Comparison of ENCODE assay signal across 24 mouse cellular contexts in the genomic region with DNA sequence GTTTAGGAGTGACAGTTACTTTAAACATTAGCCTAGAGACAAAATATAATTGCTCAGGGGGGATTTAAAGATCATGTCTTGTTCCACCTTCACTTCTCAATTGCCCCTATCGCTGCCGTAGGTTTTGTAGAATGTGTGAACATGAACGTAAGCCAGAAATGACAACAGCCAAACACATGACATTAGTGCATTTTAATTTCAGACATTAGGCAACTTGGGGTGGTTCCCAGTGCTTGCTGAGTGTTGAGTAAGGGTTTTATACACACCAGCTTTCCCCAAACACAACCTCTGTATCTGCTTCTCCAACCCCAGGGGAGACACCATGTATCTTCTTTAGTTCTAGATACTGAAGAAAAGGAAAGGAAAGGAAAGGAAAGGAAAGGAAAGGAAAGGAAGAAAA. TPM values are rescaled to one million over a fixed set of nuclear protein-coding genes. Genes with fewer than 3 reads are reported as not detected.
A peak's percentile ranks its signal among the peaks of the same experiment; 100 is the strongest.
DNase-seq lines count a peak whose midpoint lies in the region; ATAC-seq and TF ChIP-seq lines count a peak whose summit lies in the region.
"Had no signal": no experiment of that assay in that cellular context is flagged by ENCODE, and none has a peak within 500 bp of the region (broad histone marks: within the 10 kb centered on the region; RNA-seq: fewer than 3 reads in every experiment).

No protein-coding gene starts in this region.

- WGBS in liver, adult 2 months = 28% methylated on average over 3 of the region's 3 CpGs
- WGBS in liver, postnatal 0 days (ENCODE audit: insufficient replicate concordance) = 69% methylated on average over 3 of the region's 3 CpGs
- 77% methylated on average over 3 of the region's 3 CpGs for WGBS in limb, embryonic 10.5 days

- TF ChIP-seq POLR2A in liver, adult 2 months (IDR thresholded peaks at IDR 0.05; ENCODE audit: extremely low read depth, insufficient read depth, low read length) = no peak

- peaks cover 15% of the 10 kb centered on the region for H3K4me1 ChIP-seq in liver, adult 2 months (ENCODE audit: control insufficient read depth, insufficient read depth, low read length)
- 0 out of 2 replicates have a peak, but pooled peaks cover 2% of the 10 kb centered on the region for H3K4me1 ChIP-seq in liver, postnatal 0 days (ENCODE audit: insufficient read depth)
- H3K4me1 ChIP-seq in limb, embryonic 10.5 days = peaks cover 23% of the 10 kb centered on the region

- H3K27me3 ChIP-seq in liver, adult 2 months (ENCODE audit: control insufficient read depth, insufficient read depth, low read length) = no peaks in the 10 kb centered on the region
- H3K27me3 ChIP-seq in liver, postnatal 0 days (ENCODE audit: insufficient read depth, low read length) = peaks cover 19% of the 10 kb centered on the region
- H3K27me3 ChIP-seq in limb, embryonic 10.5 days (ENCODE audit: low read depth, poor library complexity, severe bottlenecking) = peaks cover 14% of the 10 kb centered on the region
- H3K27me3 ChIP-seq: forebrain, embryonic 15.5 days; stomach, embryonic 15.5 days had no signal

- no peaks in the 10 kb centered on the region for H3K9me3 ChIP-seq in liver, postnatal 0 days (ENCODE audit: low read length)
- no peaks in the 10 kb centered on the region for H3K9me3 ChIP-seq in limb, embryonic 10.5 days (replicated peaks)
- H3K9me3 ChIP-seq: embryonic facial prominence, embryonic 10.5 days; forebrain, embryonic 15.5 days; hindbrain, embryonic 15.5 days; liver, embryonic 12.5 days; lung, embryonic 15.5 days; stomach, embryonic 15.5 days had no signal

- H3K79me2 ChIP-seq in liver, adult 2 months (ENCODE audit: control insufficient read depth, insufficient read depth, low read length) = peaks cover 15% of the 10 kb centered on the region; the same call in 1 of the 2 replicates

- TF ChIP-seq CTCF in liver, adult 2 months (IDR thresholded peaks at IDR 0.05; ENCODE audit: low read depth, low read length) = no peak
- no peak for TF ChIP-seq CTCF in liver, postnatal 0 days (IDR thresholded peaks at IDR 0.05; ENCODE audit: low read depth)

- peak; percentile 20 for DNase-seq in adrenal gland, adult 2 months
- DNase-seq in adrenal gland, adult 18-20 months (ENCODE audit: low spot score in 2 of 2) = no peak
- peak; percentile 12 to 53 for DNase-seq in heart, adult 9 months (ENCODE audit: low spot score in 2 of 2)
- no peak for DNase-seq in heart, adult 8-10 months (ENCODE audit: low spot score)
- peak; percentile 86 for DNase-seq in liver, adult 2 months (ENCODE audit: extremely low read depth, low read depth, low spot score)
- DNase-seq in liver, postnatal 0 days = no peak
- DNase-seq in limb, embryonic 10.5 days (ENCODE audit: low spot score) = peak; percentile 22
- no peak for DNase-seq in urinary bladder, adult 18-20 months (ENCODE audit: low spot score in 2 of 2)
- DNase-seq: cerebellum, adult 9-10 months; gastrocnemius, postnatal 36 days; kidney, postnatal 10 days; left cerebral cortex, postnatal 4 days; right cerebral cortex, postnatal 14 days; thymus, adult 2 months had no signal

- H3K36me3 ChIP-seq in liver, adult 2 months (ENCODE audit: control insufficient read depth, insufficient read depth, low read length) = no peaks in the 10 kb centered on the region
- H3K36me3 ChIP-seq in liver, postnatal 0 days (replicated peaks; ENCODE audit: insufficient read depth, low read length) = no peaks in the 10 kb centered on the region
- no peaks in the 10 kb centered on the region for H3K36me3 ChIP-seq in limb, embryonic 10.5 days
- H3K36me3 ChIP-seq: embryonic facial prominence, embryonic 10.5 days; forebrain, embryonic 15.5 days; hindbrain, embryonic 15.5 days; liver, embryonic 12.5 days; lung, embryonic 15.5 days; stomach, embryonic 15.5 days had no signal

- no peak overlapping the region for H3K9ac ChIP-seq in liver, adult 2 months (ENCODE audit: low read depth, low read length)
- no peak overlapping the region for H3K9ac ChIP-seq in liver, postnatal 0 days (replicated peaks)
- H3K9ac ChIP-seq: forebrain, embryonic 15.5 days; hindbrain, embryonic 15.5 days; liver, embryonic 12.5 days; lung, embryonic 15.5 days; stomach, embryonic 15.5 days had no signal

- no peak overlapping the region for H3K4me2 ChIP-seq in liver, postnatal 0 days (ENCODE audit: low read depth, low read length)

- no peak for TF ChIP-seq EP300 in liver, postnatal 0 days (IDR thresholded peaks at IDR 0.05; ENCODE audit: low read depth)

- no peak overlapping the region for H3K4me3 ChIP-seq in liver, adult 2 months (ENCODE audit: insufficient read depth, low read depth, low read length)
- no peak overlapping the region for H3K4me3 ChIP-seq in liver, postnatal 0 days (ENCODE audit: low read depth, low read length)
- no peak overlapping the region for H3K4me3 ChIP-seq in limb, embryonic 10.5 days
- H3K4me3 ChIP-seq: liver, embryonic 12.5 days had no signal

- no peak overlapping the region for H3K27ac ChIP-seq in liver, adult 2 months (replicated peaks; ENCODE audit: insufficient read depth, low read depth, low read length)
- H3K27ac ChIP-seq in liver, postnatal 0 days (ENCODE audit: low read depth) = no peak overlapping the region
- no peak overlapping the region for H3K27ac ChIP-seq in limb, embryonic 10.5 days
- H3K27ac ChIP-seq: embryonic facial prominence, embryonic 10.5 days; forebrain, embryonic 15.5 days; hindbrain, embryonic 15.5 days; liver, embryonic 12.5 days; lung, embryonic 15.5 days; stomach, embryonic 15.5 days had no signal

- no peak for ATAC-seq in liver, postnatal 0 days
- ATAC-seq: intestine, embryonic 16.5 days; liver, embryonic 12.5 days; midbrain, embryonic 16.5 days had no signal

RNA-seq across cellular contexts. Expression of a gene that starts 1.1 kb away (rescaled TPM):
- 10 to 100 TPM; 42.7 to 65.1 TPM for total RNA-seq in adrenal gland, adult 2 months (2021)
- polyA plus RNA-seq in adrenal gland, adult 2 months (2012; rRNA removed) = 3.3 and 3.9 TPM in 2 replicates
- total RNA-seq in adrenal gland, adult 18-20 months (2021) = 10 to 100 TPM; 37.4 to 38.7 TPM
- total RNA-seq in heart, adult 8-10 months (2022) = 10 to 100 TPM; 34.4 to 37.7 (median 35.1) TPM
- total RNA-seq in liver, adult 2 months (2014; rRNA removed) = 30.2 and 33.4 TPM in 2 replicates
- polyA plus RNA-seq in liver, adult 2 months (2012; rRNA removed) = 12.0 and 15.9 TPM in 2 replicates
- 3.3 and 4.1 TPM in 2 replicates for polyA plus RNA-seq in liver, postnatal 0 days (2015; fragmentation: Nextera tagmentation; extraction: Ambion mirVana)
- polyA plus RNA-seq in limb, embryonic 10.5 days (2016; fragmentation: Nextera tagmentation; extraction: Ambion mirVana) = 2.2 and 2.5 TPM in 2 replicates
- total RNA-seq: common myeloid progenitor, adult 5-6 weeks; megakaryocyte-erythroid progenitor cell, adult 5-6 weeks had no signal

Comparison
In these comparisons a context has a peak if more than half of its experiments do, and no peak if none do; other contexts are left out.
1. DNase-seq: peak in adrenal gland, adult 2 months (single experiment), heart, adult 9 months (2 of 2), liver, adult 2 months (single experiment) and limb, embryonic 10.5 days (single experiment); none in adrenal gland, adult 18-20 months (0 of 2), heart, adult 8-10 months (single experiment), liver, postnatal 0 days (single experiment) and urinary bladder, adult 18-20 months (0 of 2).